Mouse (Mus musculus) heart, embryonic 11.5 days (tissue): ENCODE data around the gene Gsg1. TPM values are rescaled to one million over a fixed set of nuclear protein-coding genes. Genes with fewer than 3 reads are reported as not detected.
A peak's percentile ranks its signal among the peaks of the same experiment; 100 is the strongest.

Source experiments
- ATAC-seq: fragments of 200-750 bp; cut with Nextera tagmentation; replicated peaks from 2 replicates; pipeline ENCODE4 v1.8.0; 2017; ENCODE audit warnings: moderate library complexity; ENCODE audit not compliant: insufficient number of reproducible peaks, low FRiP score, low TSS enrichment
- H3K27ac ChIP-seq: fragments of 300-500 bp; sonication (generic); 2 replicates; pipeline ENCODE4 v1.5.1; 2014; ENCODE audit warnings: mild to moderate bottlenecking, low read depth, low read length
- H3K27me3 ChIP-seq: fragments of 300-500 bp; sonication (generic); 2 replicates; pipeline ENCODE4 v1.6.1; 2014; ENCODE audit warnings: mild to moderate bottlenecking, low read length, mixed read lengths; ENCODE audit not compliant: control insufficient read depth, insufficient read depth
- H3K36me3 ChIP-seq: fragments of 300-500 bp; sonication (generic); 2 replicates; pipeline ENCODE4 v1.6.1; 2014; ENCODE audit warnings: mild to moderate bottlenecking, low read length, moderate library complexity, mixed read lengths; ENCODE audit not compliant: control insufficient read depth, insufficient read depth
- H3K4me1 ChIP-seq: fragments of 300-500 bp; sonication (generic); 2 replicates; pipeline ENCODE4 v1.6.1; 2014; ENCODE audit warnings: low read length; ENCODE audit not compliant: control insufficient read depth, insufficient read depth
- H3K4me2 ChIP-seq: fragments of 300-500 bp; sonication (generic); 2 replicates; pipeline ENCODE4 v1.6.1; 2014; ENCODE audit warnings: mild to moderate bottlenecking, moderate library complexity
- H3K4me3 ChIP-seq: fragments of 300-500 bp; sonication (generic); 2 replicates; pipeline ENCODE4 v1.5.1; 2014; ENCODE audit warnings: low read depth, low read length
- H3K9ac ChIP-seq: fragments of 300-500 bp; sonication (generic); 2 replicates; pipeline ENCODE4 v1.6.1; 2014; ENCODE audit warnings: mild to moderate bottlenecking, low read depth, low read length, moderate library complexity
- H3K9me3 ChIP-seq: fragments of 300-500 bp; sonication (generic); replicated peaks from 2 replicates; pipeline ENCODE4 v1.6.1; 2016; ENCODE audit warnings: low read length; ENCODE audit not compliant: control insufficient read depth
- WGBS: fragments of 180-500 bp; shearing (Covaris S2); extraction: QIAGEN DNeasy Blood & Tissue Kit; methylation state at CpG from one replicate; pipeline ENCODE4 v1.1.7; 2014; ENCODE audit not compliant: insufficient replicate concordance; 5-methylcytosine and 5-hydroxymethylcytosine counted together
- polyA plus RNA-seq: library from polyadenylated mRNA; unstranded; fragments of >200 nt; fragmentation: Nextera tagmentation; extraction: Ambion mirVana; gene quantifications from 2 replicates; pipeline ENCODE4 v1.2.1, GENCODE M21; 2014

Gsg1 gene
- polyA plus RNA-seq, 1 experiment from 2014 or later = 1.0 TPM

DNA sequence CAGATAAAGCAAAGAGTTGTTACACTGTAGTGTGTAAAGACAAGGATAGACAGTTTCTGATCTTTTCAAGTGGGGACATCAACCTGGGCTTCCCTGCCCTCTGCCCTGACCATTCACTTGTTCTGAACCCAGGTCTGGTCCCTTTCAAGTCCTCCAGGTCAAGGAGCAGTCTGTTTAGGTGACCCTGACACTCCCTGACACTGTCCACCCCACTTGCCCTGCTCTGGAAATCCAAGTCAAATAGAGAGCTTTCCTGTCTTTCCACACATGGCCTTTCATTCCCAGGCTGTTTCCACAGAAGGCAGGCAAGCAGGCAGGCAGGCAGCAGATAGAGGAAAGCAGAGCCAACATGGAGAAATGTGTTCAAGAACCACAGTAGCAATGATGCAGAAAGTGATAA lies 14.2 kb upstream of the Gsg1 start:
- Histone ChIP-seq H3K9me3 (peaks cover 3% of the 10 kb centered on the region; the same call in 1 of the 2 replicates), H3K9ac (no peak overlapping the region), H3K4me1 (no peaks in the 10 kb centered on the region), H3K4me3 (no peak overlapping the region), H3K4me2 (no peak overlapping the region), H3K27me3 (no peaks in the 10 kb centered on the region), H3K36me3 (no peaks in the 10 kb centered on the region), H3K27ac (0 out of 2 replicates have a peak overlapping the region, but pooled peaks have one; percentile 35)
- no peak for ATAC-seq

- H3K9ac ChIP-seq = no peak overlapping the region
- no peaks in the 10 kb centered on the region for H3K36me3 ChIP-seq
- H3K27me3 ChIP-seq = no peaks in the 10 kb centered on the region
- H3K27ac ChIP-seq = no peak overlapping the region
- H3K9me3 ChIP-seq = peaks cover 3% of the 10 kb centered on the region; the same call in 1 of the 2 replicates
- H3K4me2 ChIP-seq = no peak overlapping the region
- 71% methylated on average over 3 of the region's 3 CpGs for WGBS
- no peak overlapping the region for H3K4me3 ChIP-seq
- H3K4me1 ChIP-seq = no peaks in the 10 kb centered on the region
- ATAC-seq = no peak
Measured at GRCm38 (mm10) chr6:135267221-135267620, 13.1 kb upstream of the Gsg1 start.

- peaks cover 3% of the 10 kb centered on the region; the same call in 1 of the 2 replicates for H3K9me3 ChIP-seq
- no peaks in the 10 kb centered on the region for H3K4me1 ChIP-seq
- H3K4me2 ChIP-seq = no peak overlapping the region
- WGBS = 84% methylated on average over 1 of the region's 1 CpGs
- H3K36me3 ChIP-seq = no peaks in the 10 kb centered on the region
- no peaks in the 10 kb centered on the region for H3K27me3 ChIP-seq
- no peak overlapping the region for H3K27ac ChIP-seq
- no peak overlapping the region for H3K9ac ChIP-seq
- no peak for ATAC-seq
- H3K4me3 ChIP-seq = no peak overlapping the region
Measured at GRCm38 (mm10) chr6:135266056-135266455, 11.9 kb upstream of the Gsg1 start.

GRCm38 (mm10) chr6:135264136-135264535 lies 10.0 kb upstream of the Gsg1 start:
- Histone ChIP-seq H3K27me3 (no peaks in the 10 kb centered on the region), H3K9me3 (peaks cover 3% of the 10 kb centered on the region; the same call in 1 of the 2 replicates), H3K36me3 (no peaks in the 10 kb centered on the region), H3K4me1 (no peaks in the 10 kb centered on the region), H3K27ac (no peak overlapping the region), H3K4me3 (no peak overlapping the region), H3K4me2 (no peak overlapping the region), H3K9ac (no peak overlapping the region)
- ATAC-seq = no peak
- WGBS = 91% methylated on average over 6 of the region's 6 CpGs

- H3K4me2 ChIP-seq = no peak overlapping the region
Measured at GRCm38 (mm10) chr6:135262565-135262964, 8.4 kb upstream of the Gsg1 start.

GRCm38 (mm10) chr6:135261124-135261523 lies 7.0 kb upstream of the Gsg1 start:
- Histone ChIP-seq H3K4me3 (no peak overlapping the region), H3K4me1 (no peaks in the 10 kb centered on the region), H3K36me3 (no peaks in the 10 kb centered on the region), H3K4me2 (no peak overlapping the region), H3K9ac (no peak overlapping the region), H3K27me3 (no peaks in the 10 kb centered on the region), H3K27ac (no peak overlapping the region), H3K9me3 (peaks cover 3% of the 10 kb centered on the region; the same call in 1 of the 2 replicates)
- 84% methylated on average over 9 of the region's 9 CpGs for WGBS
- ATAC-seq = no peak

More at GRCm38 (mm10) chr6:135262565-135262964, 8.4 kb upstream of the Gsg1 start:
- Histone ChIP-seq H3K36me3 (no peaks in the 10 kb centered on the region), H3K27ac (no peak overlapping the region), H3K9me3 (peaks cover 3% of the 10 kb centered on the region; the same call in 1 of the 2 replicates), H3K27me3 (no peaks in the 10 kb centered on the region), H3K4me3 (no peak overlapping the region), H3K4me1 (no peaks in the 10 kb centered on the region), H3K9ac (no peak overlapping the region)
- ATAC-seq = no peak
- whole genome bisulfite sequencing = 65% methylated on average over 2 of the region's 2 CpGs

- WGBS = 87% methylated on average over 6 of the region's 6 CpGs
- Histone ChIP-seq H3K4me1 (no peaks in the 10 kb centered on the region), H3K36me3 (no peaks in the 10 kb centered on the region), H3K9me3 (peaks cover 3% of the 10 kb centered on the region; the same call in 1 of the 2 replicates), H3K4me3 (no peak overlapping the region), H3K9ac (no peak overlapping the region), H3K27ac (no peak overlapping the region), H3K4me2 (no peak overlapping the region), H3K27me3 (no peaks in the 10 kb centered on the region)
- no peak for ATAC-seq
Measured at GRCm38 (mm10) chr6:135260435-135260834, 6.3 kb upstream of the Gsg1 start.

DNA sequence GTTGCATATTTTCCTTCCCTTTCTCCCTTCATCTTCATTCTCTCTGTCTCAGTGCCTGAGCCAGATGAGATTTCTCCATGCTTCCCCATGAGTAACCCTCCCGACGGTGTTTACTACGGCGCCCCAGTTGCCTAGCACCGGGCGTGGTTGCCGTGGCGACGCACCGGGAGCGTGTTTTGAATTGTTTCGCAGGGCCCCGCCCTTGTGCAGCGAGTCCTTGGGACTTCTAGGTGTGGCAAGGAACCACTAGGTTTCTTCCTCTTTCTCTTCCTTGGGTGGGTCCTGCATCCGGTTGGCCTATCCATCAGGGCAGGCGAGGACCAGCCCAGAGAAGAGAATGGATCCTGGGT lies 1.4 kb downstream of the Gsg1 start:
- Histone ChIP-seq H3K27ac (peak overlapping the region; percentile 13; the same call in 1 of the 2 replicates), H3K9ac (no peak overlapping the region)
- 3% methylated on average over 16 of the region's 16 CpGs for WGBS

More for the DNA sequence above, 1.4 kb downstream of the Gsg1 start:
- H3K36me3 ChIP-seq = no peaks in the 10 kb centered on the region
- peak; percentile 76 for ATAC-seq
- peaks cover 14% of the 10 kb centered on the region for H3K4me1 ChIP-seq
- H3K27me3 ChIP-seq = no peaks in the 10 kb centered on the region
- H3K9me3 ChIP-seq = no peaks in the 10 kb centered on the region
- peak overlapping the region; percentile 28 for H3K4me3 ChIP-seq
- H3K4me2 ChIP-seq = peak overlapping the region; percentile 54
